32 mouse cellular contexts compared by ENCODE assay signal in genomic region chr13:31710681-31711080, GRCm38 (mm10).
DNase-seq lines count a peak whose midpoint lies in the region; ATAC-seq lines count a peak whose summit lies in the region.
"Had no signal": no experiment of that assay in that cellular context is flagged by ENCODE, and none has a peak within 500 bp of the region (broad histone marks: within the 10 kb centered on the region; RNA-seq: fewer than 3 reads in every experiment).

No protein-coding gene starts in this region.

- H3K9me3 ChIP-seq in heart, embryonic 12.5 days (replicated peaks), result no peaks in the 10 kb centered on the region
- no peaks in the 10 kb centered on the region for H3K9me3 ChIP-seq in limb, embryonic 13.5 days
- H3K9me3 ChIP-seq: embryonic facial prominence, embryonic 10.5 days; embryonic facial prominence, embryonic 15.5 days; heart, embryonic 15.5 days; hindbrain, embryonic 12.5 days; lung, embryonic 15.5 days; megakaryocyte, embryonic 14.5 days; midbrain, embryonic 13.5 days; neural tube, embryonic 15.5 days; stomach, embryonic 15.5 days had no signal

- DNase-seq in heart, adult 11 months, result peak; percentile 54
- peak; percentile 7 for DNase-seq in NIH3T3 (ENCODE audit: low read depth)
- peak; percentile 92 for DNase-seq in forelimb bud, embryonic 11.5 days (ENCODE audit: low read depth, low spot score)
- no peak for DNase-seq in right cerebral cortex, postnatal 14 days
- DNase-seq in thymus, postnatal 0 days (ENCODE audit: low spot score), result no peak
- no peak for DNase-seq in cerebellum, postnatal 25 days
- DNase-seq: adrenal gland, postnatal 25 days; cerebellum, adult 18-20 months; cerebellum, postnatal 10 days; gastrocnemius, adult 2 months; gastrocnemius, postnatal 36 days; kidney, adult 11 months; kidney, postnatal 14 days; layer of hippocampus, adult 9-11 months; liver; retina, postnatal 1 day; right cerebral cortex, postnatal 25 days; thymus, postnatal 14 days had no signal

- no peak for ATAC-seq in heart, embryonic 12.5 days (ENCODE audit: insufficient number of reproducible peaks, low FRiP score)
- ATAC-seq in limb, embryonic 13.5 days (ENCODE audit: low FRiP score, low read depth), result peak; percentile 81
- ATAC-seq: forebrain, embryonic 14.5 days; inflammation-experienced regulatory T-cells, adult 6 months; midbrain, embryonic 13.5 days had no signal

- no peaks in the 10 kb centered on the region for H3K27me3 ChIP-seq in heart, embryonic 12.5 days (replicated peaks)
- peaks cover 32% of the 10 kb centered on the region for H3K27me3 ChIP-seq in limb, embryonic 13.5 days
- H3K27me3 ChIP-seq: embryonic facial prominence, embryonic 15.5 days; heart, embryonic 15.5 days; hindbrain, embryonic 12.5 days; lung, embryonic 15.5 days; megakaryocyte, embryonic 14.5 days; midbrain, embryonic 13.5 days; neural tube, embryonic 15.5 days; stomach, embryonic 15.5 days had no signal

- H3K27ac ChIP-seq in heart, embryonic 12.5 days (ENCODE audit: poor library complexity, severe bottlenecking), result no peak overlapping the region
- peak overlapping the region; percentile 63; the same call in 1 of the 2 replicates for H3K27ac ChIP-seq in limb, embryonic 13.5 days
- H3K27ac ChIP-seq: embryonic facial prominence, embryonic 10.5 days; embryonic facial prominence, embryonic 15.5 days; gastrocnemius, adult 2 months; heart, embryonic 15.5 days; hindbrain, embryonic 12.5 days; liver, embryonic 14.5 days; lung, embryonic 15.5 days; midbrain, embryonic 13.5 days; neural tube, embryonic 15.5 days; stomach, embryonic 15.5 days had no signal

- H3K4me3 ChIP-seq in heart, embryonic 12.5 days, result no peak overlapping the region
- H3K4me3 ChIP-seq in limb, embryonic 13.5 days, result no peak overlapping the region
- H3K4me3 ChIP-seq: embryonic facial prominence, embryonic 10.5 days; embryonic facial prominence, embryonic 15.5 days; gastrocnemius, adult 2 months; heart, embryonic 15.5 days; hindbrain, embryonic 12.5 days; lung, embryonic 15.5 days; megakaryocyte, embryonic 14.5 days; midbrain, embryonic 13.5 days; neural tube, embryonic 15.5 days; stomach, embryonic 15.5 days had no signal

- H3K36me3 ChIP-seq in heart, embryonic 12.5 days, result no peaks in the 10 kb centered on the region
- H3K36me3 ChIP-seq in limb, embryonic 13.5 days, result no peaks in the 10 kb centered on the region
- H3K36me3 ChIP-seq: embryonic facial prominence, embryonic 10.5 days; embryonic facial prominence, embryonic 15.5 days; heart, embryonic 15.5 days; hindbrain, embryonic 12.5 days; lung, embryonic 15.5 days; midbrain, embryonic 13.5 days; neural tube, embryonic 15.5 days; stomach, embryonic 15.5 days had no signal

- H3K4me2 ChIP-seq in heart, embryonic 12.5 days, result no peak overlapping the region
- H3K4me2 ChIP-seq in limb, embryonic 13.5 days (replicated peaks), result no peak overlapping the region
- H3K4me2 ChIP-seq: embryonic facial prominence, embryonic 15.5 days; heart, embryonic 15.5 days; hindbrain, embryonic 12.5 days; lung, embryonic 15.5 days; midbrain, embryonic 13.5 days; neural tube, embryonic 15.5 days; stomach, embryonic 15.5 days had no signal

- H3K4me1 ChIP-seq in heart, embryonic 12.5 days (replicated peaks), result no peaks in the 10 kb centered on the region
- peaks cover 29% of the 10 kb centered on the region for H3K4me1 ChIP-seq in limb, embryonic 13.5 days
- H3K4me1 ChIP-seq: embryonic facial prominence, embryonic 10.5 days; embryonic facial prominence, embryonic 15.5 days; heart, embryonic 15.5 days; hindbrain, embryonic 12.5 days; lung, embryonic 15.5 days; megakaryocyte, embryonic 14.5 days; midbrain, embryonic 13.5 days; neural tube, embryonic 15.5 days; stomach, embryonic 15.5 days had no signal

- WGBS in heart, embryonic 12.5 days, result 74% methylated on average over 6 of the region's 6 CpGs
- 24% methylated on average over 6 of the region's 6 CpGs for WGBS in limb, embryonic 13.5 days

- no peak overlapping the region for H3K9ac ChIP-seq in heart, embryonic 12.5 days
- H3K9ac ChIP-seq in limb, embryonic 13.5 days, result no peak overlapping the region
- H3K9ac ChIP-seq: embryonic facial prominence, embryonic 15.5 days; heart, embryonic 15.5 days; hindbrain, embryonic 12.5 days; liver, embryonic 14.5 days; lung, embryonic 15.5 days; midbrain, embryonic 13.5 days; neural tube, embryonic 15.5 days; stomach, embryonic 15.5 days had no signal

Comparison
In these comparisons a context has a peak if more than half of its experiments do, and no peak if none do; other contexts are left out.
1. DNase-seq: peak in heart, adult 11 months (single experiment), NIH3T3 (single experiment) and forelimb bud, embryonic 11.5 days (single experiment); none in right cerebral cortex, postnatal 14 days (single experiment), thymus, postnatal 0 days (single experiment) and cerebellum, postnatal 25 days (0 of 2).